Mouse (Mus musculus) megakaryocyte-erythroid progenitor cell, adult 5-6 weeks (primary cell): ENCODE data around the gene Kcna10. TPM values are rescaled to one million over a fixed set of nuclear protein-coding genes. Genes with fewer than 3 reads are reported as not detected.

Experiments used
- ATAC-seq: replicated peaks from 2 replicates; pipeline ENCODE4 v1.8.0; 2016; ENCODE audit warnings: mild to moderate bottlenecking, inconsistent platforms; ENCODE audit not compliant: severe bottlenecking, poor library complexity, low FRiP score, low TSS enrichment
- total RNA-seq, 2 experiments: library from RNA; stranded (forward) in 1 of 2; stranded (reverse) in 1 of 2; fragments of 200-1000, 215-1000 nt in 1 of 2; fragments of >200 nt in 1 of 2; fragmentation: Nextera tagmentation in 1 of 2; gene quantifications; 2 replicates each; pipeline ENCODE4 v1.2.3; 2014 to 2017

Kcna10 gene
- total RNA-seq, 2 experiments from 2014 or later: not detected

- ATAC-seq: 0 out of 2 replicates have a peak, but pooled peaks have one; percentile 19
Observed at GRCm38 (mm10) chr3:107233945-107234344, 51.1 kb downstream of the Kcna10 start.

GRCm38 (mm10) chr3:107238051-107238450 lies 55.2 kb downstream of the Kcna10 start:
- no peak for ATAC-seq

- ATAC-seq: no peak
Observed at GRCm38 (mm10) chr3:107238471-107238980, 55.7 kb downstream of the Kcna10 start.

- ATAC-seq: no peak
Observed at GRCm38 (mm10) chr3:107239607-107240006, 56.8 kb downstream of the Kcna10 start, which contains the start of gene Prok1. TSS of gene Prok1 (minus strand) at chr3:107239707.

- ATAC-seq: no peak
Observed at GRCm38 (mm10) chr3:107241389-107242094, 58.7 kb downstream of the Kcna10 start.

Other genes starting within 250 kb of the Kcna10 start
- gene Kcna3, start 146.9 kb upstream of the Kcna10 start, total RNA-seq (2014; fragmentation: Nextera tagmentation): 7.5 and 9.6 TPM in 2 replicates
- 6.0 and 7.4 TPM in 2 replicates for gene Kcna3, start 146.9 kb upstream of the Kcna10 start, total RNA-seq (2017)
- not detected in 2 replicates for gene Kcna2, start 81.9 kb upstream of the Kcna10 start, total RNA-seq (2014; fragmentation: Nextera tagmentation)
- gene Kcna2, start 81.9 kb upstream of the Kcna10 start, total RNA-seq (2017): not detected in 2 replicates
- gene Cym, start 38.7 kb downstream of the Kcna10 start, total RNA-seq (2014; fragmentation: Nextera tagmentation): not detected in 2 replicates
- gene Cym, start 38.7 kb downstream of the Kcna10 start, total RNA-seq (2017): not detected in 2 replicates
- not detected in 2 replicates for gene A630076J17Rik, start 47.6 kb downstream of the Kcna10 start, total RNA-seq (2014; fragmentation: Nextera tagmentation)
- gene A630076J17Rik, start 47.6 kb downstream of the Kcna10 start, total RNA-seq (2017): not detected in 2 replicates
- gene Prok1, start 56.7 kb downstream of the Kcna10 start, total RNA-seq (2014; fragmentation: Nextera tagmentation): not detected in 2 replicates
- gene Prok1, start 56.7 kb downstream of the Kcna10 start, total RNA-seq (2017): not detected in 2 replicates
- gene Lamtor5, start 95.8 kb downstream of the Kcna10 start, total RNA-seq (2014; fragmentation: Nextera tagmentation): 115 and 118 TPM in 2 replicates
- 39.0 and 43.0 TPM in 2 replicates for gene Lamtor5, start 95.8 kb downstream of the Kcna10 start, total RNA-seq (2017)
- gene Slc16a4, start 108.2 kb downstream of the Kcna10 start, total RNA-seq (2014; fragmentation: Nextera tagmentation): 0.47 TPM in 1 of 2 replicates, not detected in the other
- not detected in 2 replicates for gene Slc16a4, start 108.2 kb downstream of the Kcna10 start, total RNA-seq (2017)
- 51.0 and 54.6 TPM in 2 replicates for gene Rbm15, start 150.6 kb downstream of the Kcna10 start, total RNA-seq (2014; fragmentation: Nextera tagmentation)
- gene Rbm15, start 150.6 kb downstream of the Kcna10 start, total RNA-seq (2017): 28.4 and 39.9 TPM in 2 replicates